In genomic region chr13:120313584-120313983, GRCm38 (mm10) we compare ENCODE assay signal across 9 mouse cellular contexts. TPM values are rescaled to one million over a fixed set of nuclear protein-coding genes. Genes with fewer than 3 reads are reported as not detected.
A peak's percentile ranks its signal among the peaks of the same experiment; 100 is the strongest.
DNase-seq lines count a peak whose midpoint lies in the region; ATAC-seq and TF ChIP-seq lines count a peak whose summit lies in the region.
"Had no signal": no experiment of that assay in that cellular context is flagged by ENCODE, and none has a peak within 500 bp of the region (broad histone marks: within the 10 kb centered on the region; RNA-seq: fewer than 3 reads in every experiment).

No protein-coding gene starts in this region.

- WGBS in kidney, embryonic 14.5 days: 36% methylated on average over 14 of the region's 14 CpGs
- 41% methylated on average over 14 of the region's 14 CpGs for WGBS in midbrain, postnatal 0 days

- H3K36me3 ChIP-seq in kidney, embryonic 14.5 days (ENCODE audit: control insufficient read depth, insufficient read depth, low read length): no peaks in the 10 kb centered on the region
- H3K36me3 ChIP-seq in midbrain, postnatal 0 days (ENCODE audit: insufficient read depth, low read length): no peaks in the 10 kb centered on the region

- no peaks in the 10 kb centered on the region for H3K9me3 ChIP-seq in kidney, embryonic 14.5 days (ENCODE audit: control insufficient read depth, low read length)
- no peaks in the 10 kb centered on the region for H3K9me3 ChIP-seq in midbrain, postnatal 0 days (ENCODE audit: low read length)

- no peak overlapping the region for H3K4me2 ChIP-seq in kidney, embryonic 14.5 days (replicated peaks; ENCODE audit: low read depth, low read length)
- no peak overlapping the region for H3K4me2 ChIP-seq in midbrain, postnatal 0 days (ENCODE audit: low read depth, low read length, poor library complexity, severe bottlenecking)

- peaks cover 3% of the 10 kb centered on the region; the same call in 1 of the 2 replicates for H3K27me3 ChIP-seq in kidney, embryonic 14.5 days (ENCODE audit: control insufficient read depth, insufficient read depth, low read length)
- H3K27me3 ChIP-seq in midbrain, postnatal 0 days (ENCODE audit: insufficient read depth, low read length): no peaks in the 10 kb centered on the region

- no peak overlapping the region for H3K27ac ChIP-seq in kidney, embryonic 14.5 days (ENCODE audit: low read depth, low read length)
- no peak overlapping the region for H3K27ac ChIP-seq in midbrain, postnatal 0 days (ENCODE audit: low read depth, low read length)

- 0 out of 2 replicates have a peak, but pooled peaks have one; percentile 46 for ATAC-seq in kidney, embryonic 14.5 days (ENCODE audit: low FRiP score, low TSS enrichment)
- no peak for ATAC-seq in midbrain, postnatal 0 days (ENCODE audit: low FRiP score)

- H3K4me3 ChIP-seq in kidney, embryonic 14.5 days (ENCODE audit: low read length): no peak overlapping the region
- H3K4me3 ChIP-seq in midbrain, postnatal 0 days (ENCODE audit: low read depth, low read length): no peak overlapping the region

- no peak for DNase-seq in kidney, adult 8-10 months
- peak; percentile 82 for DNase-seq in ES-CJ7 (ENCODE audit: low read depth, low spot score)
- DNase-seq in embryo, embryonic 10.5 days (ENCODE audit: low spot score): peak; percentile 55
- no peak for DNase-seq in midbrain, postnatal 0 days (ENCODE audit: low spot score)
- DNase-seq in layer of hippocampus, postnatal 14 days (ENCODE audit: low spot score in 2 of 2): no peak
- no peak for DNase-seq in layer of hippocampus, adult 8-10 months (ENCODE audit: low spot score in 2 of 2)
- no peak for DNase-seq in urinary bladder, postnatal 10 days (ENCODE audit: low spot score)
- DNase-seq: kidney, adult 9 months had no signal

- TF ChIP-seq CTCF in midbrain, postnatal 0 days (IDR thresholded peaks at IDR 0.05): peak; percentile 53

- H3K9ac ChIP-seq in kidney, embryonic 14.5 days (ENCODE audit: low read depth, low read length): no peak overlapping the region
- H3K9ac ChIP-seq in midbrain, postnatal 0 days (replicated peaks; ENCODE audit: low read length, poor library complexity, severe bottlenecking): no peak overlapping the region

- H3K4me1 ChIP-seq in kidney, embryonic 14.5 days (ENCODE audit: control insufficient read depth, insufficient read depth, low read length): no peaks in the 10 kb centered on the region
- no peaks in the 10 kb centered on the region for H3K4me1 ChIP-seq in midbrain, postnatal 0 days (ENCODE audit: insufficient read depth, low read length)

RNA-seq across cellular contexts. Expression of gene Tcstv3, which starts 3.1 kb away (rescaled TPM):
- polyA plus RNA-seq in kidney, embryonic 14.5 days (2014; fragmentation: Nextera tagmentation; extraction: Ambion mirVana): not detected in 2 replicates
- total RNA-seq in midbrain, postnatal 0 days (2014; rRNA removed): not detected in 2 replicates
- polyA plus RNA-seq in midbrain, postnatal 0 days (2015; fragmentation: Nextera tagmentation; extraction: Ambion mirVana): not detected in 2 replicates
- not detected for total RNA-seq in layer of hippocampus, postnatal 14 days (2021)
- not detected for total RNA-seq in layer of hippocampus, adult 8-10 months (2022)

RNA-seq across cellular contexts. Expression of gene BC147527, which starts 13.4 kb away (rescaled TPM):
- 0.27 and 0.35 TPM in 2 replicates for polyA plus RNA-seq in kidney, embryonic 14.5 days (2014; fragmentation: Nextera tagmentation; extraction: Ambion mirVana)
- total RNA-seq in midbrain, postnatal 0 days (2014; rRNA removed): not detected in 2 replicates
- polyA plus RNA-seq in midbrain, postnatal 0 days (2015; fragmentation: Nextera tagmentation; extraction: Ambion mirVana): not detected in 2 replicates
- total RNA-seq in layer of hippocampus, postnatal 14 days (2021): not detected
- total RNA-seq in layer of hippocampus, adult 8-10 months (2022): under 1 TPM in 1 of 4 experiments, not detected in 3; 0.52 TPM

RNA-seq across cellular contexts. Expression of gene AF067061, which starts 50.7 kb away (rescaled TPM):
- not detected in 2 replicates for polyA plus RNA-seq in kidney, embryonic 14.5 days (2014; fragmentation: Nextera tagmentation; extraction: Ambion mirVana)
- total RNA-seq in midbrain, postnatal 0 days (2014; rRNA removed): not detected in 2 replicates
- polyA plus RNA-seq in midbrain, postnatal 0 days (2015; fragmentation: Nextera tagmentation; extraction: Ambion mirVana): not detected in 2 replicates
- not detected for total RNA-seq in layer of hippocampus, postnatal 14 days (2021)
- not detected for total RNA-seq in layer of hippocampus, adult 8-10 months (2022)

Comparison
In these comparisons a context has a peak if more than half of its experiments do, and no peak if none do; other contexts are left out.
1. DNase-seq: peak in ES-CJ7 (single experiment) and embryo, embryonic 10.5 days (single experiment); none in kidney, adult 8-10 months (0 of 2), midbrain, postnatal 0 days (single experiment), layer of hippocampus, postnatal 14 days (0 of 2), layer of hippocampus, adult 8-10 months (0 of 2) and urinary bladder, postnatal 10 days (single experiment).